Mouse (Mus musculus) gastrocnemius, postnatal 25 days (tissue): ENCODE measurements at regions not wholly inside any gene's neighbourhood (a gene's known extent, or its start where the extent isn't known, plus 50 kb on each side); places are given as distances from the start of the nearest gene placed in this dataset.
A peak's percentile ranks its signal among the peaks of the same experiment; 100 is the strongest.

Experiments used
- DNase-seq: peaks from one replicate; pipeline ENCODE4 v3.0.0; 2022

GRCm38 (mm10) chr14:24081911-24082558 lies 67.7 kb upstream of the Kcnma1 start:
- DNase-seq, result peak; percentile 59

- no peak for DNase-seq
Measured at GRCm38 (mm10) chr14:24068693-24069092, 54.4 kb upstream of the Kcnma1 start.

GRCm38 (mm10) chr14:24067657-24068056 lies 53.4 kb upstream of the Kcnma1 start:
- peak; percentile 15 for DNase-seq

- DNase-seq, result no peak
Measured at GRCm38 (mm10) chr14:24065231-24065767, 51.0 kb upstream of the Kcnma1 start.
